ENCODE assay signal across 24 mouse cellular contexts in the genomic region with DNA sequence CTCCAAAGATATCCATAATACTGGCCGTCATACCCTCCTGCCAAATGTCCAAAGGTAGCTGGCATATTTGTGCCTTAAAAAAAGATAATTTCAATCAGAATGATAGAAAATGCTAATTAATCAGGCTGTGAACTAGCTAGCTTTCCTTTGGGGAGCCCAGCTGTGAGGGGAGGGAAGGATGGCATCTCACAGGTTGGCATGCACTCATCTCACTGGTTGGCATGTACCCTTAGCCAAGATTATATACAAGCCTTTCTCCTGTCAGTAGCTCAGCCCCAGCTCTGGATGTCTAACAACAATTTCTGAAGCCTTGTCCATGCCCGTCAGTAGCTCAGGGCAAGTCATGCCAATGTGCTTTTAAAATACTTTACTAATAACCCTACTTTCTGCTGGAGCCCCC.
A peak's percentile ranks its signal among the peaks of the same experiment; 100 is the strongest.
DNase-seq lines count a peak whose midpoint lies in the region; ATAC-seq and TF ChIP-seq lines count a peak whose summit lies in the region.
"Had no signal": no experiment of that assay in that cellular context is flagged by ENCODE, and none has a peak within 500 bp of the region (broad histone marks: within the 10 kb centered on the region; RNA-seq: fewer than 3 reads in every experiment).

No protein-coding gene starts in this region.

- peaks cover 6% of the 10 kb centered on the region; the same call in 1 of the 2 replicates for H3K4me1 ChIP-seq in hindbrain, postnatal 0 days (ENCODE audit: insufficient read depth, low read length)
- H3K4me1 ChIP-seq in hindbrain, embryonic 14.5 days (replicated peaks; ENCODE audit: control insufficient read depth, insufficient read depth, low read length), result peaks cover 6% of the 10 kb centered on the region; the same call in 1 of the 2 replicates
- H3K4me1 ChIP-seq in liver, postnatal 0 days (ENCODE audit: insufficient read depth), result peaks cover 43% of the 10 kb centered on the region
- peaks cover 59% of the 10 kb centered on the region for H3K4me1 ChIP-seq in liver, embryonic 12.5 days
- H3K4me1 ChIP-seq in embryonic facial prominence, embryonic 15.5 days, result peaks cover 71% of the 10 kb centered on the region
- H3K4me1 ChIP-seq in stomach, embryonic 16.5 days (ENCODE audit: control insufficient read depth, insufficient read depth, low read length), result peaks cover 62% of the 10 kb centered on the region

- no peak for TF ChIP-seq CTCF in hindbrain, postnatal 0 days (IDR thresholded peaks at IDR 0.05; ENCODE audit: low read depth)
- no peak for TF ChIP-seq CTCF in liver, postnatal 0 days (IDR thresholded peaks at IDR 0.05; ENCODE audit: low read depth)

- ATAC-seq in hindbrain, postnatal 0 days, result no peak
- no peak for ATAC-seq in hindbrain, embryonic 14.5 days (ENCODE audit: low FRiP score)
- ATAC-seq in liver, postnatal 0 days, result no peak
- no peak for ATAC-seq in liver, embryonic 12.5 days
- no peak for ATAC-seq in embryonic facial prominence, embryonic 15.5 days (ENCODE audit: insufficient number of reproducible peaks, low FRiP score, low TSS enrichment, low read depth)
- no peak for ATAC-seq in stomach, embryonic 16.5 days (ENCODE audit: insufficient read depth, low FRiP score)
- ATAC-seq: CD4-positive, CD25-positive, alpha-beta regulatory T cell, adult 4 months; midbrain, embryonic 13.5 days had no signal

- no peak overlapping the region for H3K4me2 ChIP-seq in hindbrain, postnatal 0 days (ENCODE audit: low read depth, low read length)
- no peak overlapping the region for H3K4me2 ChIP-seq in hindbrain, embryonic 14.5 days (replicated peaks)
- H3K4me2 ChIP-seq in liver, postnatal 0 days (ENCODE audit: low read depth, low read length), result peak overlapping the region; percentile 9; the same call in 1 of the 2 replicates
- no peak overlapping the region for H3K4me2 ChIP-seq in liver, embryonic 12.5 days
- H3K4me2 ChIP-seq in embryonic facial prominence, embryonic 15.5 days (replicated peaks), result no peak overlapping the region
- H3K4me2 ChIP-seq in stomach, embryonic 16.5 days (ENCODE audit: low read depth, low read length), result no peak overlapping the region
- H3K4me2 ChIP-seq: embryonic facial prominence, embryonic 12.5 days; forebrain, embryonic 12.5 days; limb, embryonic 12.5 days; liver, embryonic 11.5 days; midbrain, embryonic 13.5 days; neural tube, embryonic 13.5 days had no signal

- no peak overlapping the region for H3K4me3 ChIP-seq in hindbrain, postnatal 0 days (ENCODE audit: low read length)
- no peak overlapping the region for H3K4me3 ChIP-seq in hindbrain, embryonic 14.5 days (replicated peaks; ENCODE audit: low read length)
- H3K4me3 ChIP-seq in liver, postnatal 0 days (ENCODE audit: low read depth, low read length), result no peak overlapping the region
- H3K4me3 ChIP-seq in liver, embryonic 12.5 days, result no peak overlapping the region
- H3K4me3 ChIP-seq in embryonic facial prominence, embryonic 15.5 days (replicated peaks), result no peak overlapping the region
- no peak overlapping the region for H3K4me3 ChIP-seq in stomach, embryonic 16.5 days (replicated peaks; ENCODE audit: low read length)
- H3K4me3 ChIP-seq: embryonic facial prominence, embryonic 12.5 days; forebrain, embryonic 12.5 days; limb, embryonic 12.5 days; midbrain, embryonic 13.5 days; neural tube, embryonic 13.5 days had no signal

- H3K9ac ChIP-seq in hindbrain, postnatal 0 days (replicated peaks; ENCODE audit: low read length), result no peak overlapping the region
- no peak overlapping the region for H3K9ac ChIP-seq in hindbrain, embryonic 14.5 days
- H3K9ac ChIP-seq in liver, postnatal 0 days (replicated peaks), result no peak overlapping the region
- H3K9ac ChIP-seq in liver, embryonic 12.5 days, result no peak overlapping the region
- H3K9ac ChIP-seq in embryonic facial prominence, embryonic 15.5 days, result no peak overlapping the region
- H3K9ac ChIP-seq in stomach, embryonic 16.5 days (ENCODE audit: low read length), result no peak overlapping the region
- H3K9ac ChIP-seq: embryonic facial prominence, embryonic 12.5 days; forebrain, embryonic 12.5 days; limb, embryonic 12.5 days; midbrain, embryonic 13.5 days; neural tube, embryonic 13.5 days had no signal

- no peaks in the 10 kb centered on the region for H3K36me3 ChIP-seq in hindbrain, postnatal 0 days (ENCODE audit: insufficient read depth, low read length)
- peaks cover 42% of the 10 kb centered on the region for H3K36me3 ChIP-seq in hindbrain, embryonic 14.5 days (replicated peaks; ENCODE audit: control insufficient read depth, insufficient read depth)
- H3K36me3 ChIP-seq in liver, postnatal 0 days (replicated peaks; ENCODE audit: insufficient read depth, low read length), result 0 out of 2 replicates have a peak, but pooled peaks cover 2% of the 10 kb centered on the region
- H3K36me3 ChIP-seq in liver, embryonic 12.5 days, result no peaks in the 10 kb centered on the region; the same call in 1 of the 2 replicates
- no peaks in the 10 kb centered on the region for H3K36me3 ChIP-seq in embryonic facial prominence, embryonic 15.5 days
- no peaks in the 10 kb centered on the region for H3K36me3 ChIP-seq in stomach, embryonic 16.5 days (ENCODE audit: control insufficient read depth, insufficient read depth, low read length)
- H3K36me3 ChIP-seq: embryonic facial prominence, embryonic 12.5 days; forebrain, embryonic 12.5 days had no signal

- no peaks in the 10 kb centered on the region for H3K27me3 ChIP-seq in hindbrain, postnatal 0 days (ENCODE audit: insufficient read depth, low read length)
- no peaks in the 10 kb centered on the region for H3K27me3 ChIP-seq in hindbrain, embryonic 14.5 days (ENCODE audit: control insufficient read depth, insufficient read depth, low read length)
- H3K27me3 ChIP-seq in liver, postnatal 0 days (ENCODE audit: insufficient read depth, low read length), result no peaks in the 10 kb centered on the region
- H3K27me3 ChIP-seq in liver, embryonic 12.5 days (replicated peaks), result no peaks in the 10 kb centered on the region
- no peaks in the 10 kb centered on the region for H3K27me3 ChIP-seq in embryonic facial prominence, embryonic 15.5 days
- H3K27me3 ChIP-seq in stomach, embryonic 16.5 days (ENCODE audit: control insufficient read depth, insufficient read depth, low read length), result no peaks in the 10 kb centered on the region
- H3K27me3 ChIP-seq: embryonic facial prominence, embryonic 12.5 days; forebrain, embryonic 12.5 days; limb, embryonic 12.5 days; midbrain, embryonic 13.5 days; neural tube, embryonic 13.5 days had no signal

- no peaks in the 10 kb centered on the region for H3K9me3 ChIP-seq in hindbrain, postnatal 0 days (ENCODE audit: low read length)
- H3K9me3 ChIP-seq in hindbrain, embryonic 14.5 days (ENCODE audit: control insufficient read depth, low read length), result no peaks in the 10 kb centered on the region
- no peaks in the 10 kb centered on the region for H3K9me3 ChIP-seq in liver, postnatal 0 days (ENCODE audit: low read length)
- H3K9me3 ChIP-seq in liver, embryonic 12.5 days (replicated peaks), result no peaks in the 10 kb centered on the region
- no peaks in the 10 kb centered on the region for H3K9me3 ChIP-seq in embryonic facial prominence, embryonic 15.5 days (replicated peaks)
- H3K9me3 ChIP-seq in stomach, embryonic 16.5 days (replicated peaks; ENCODE audit: control insufficient read depth, low read length), result no peaks in the 10 kb centered on the region
- H3K9me3 ChIP-seq: embryonic facial prominence, embryonic 12.5 days; forebrain, embryonic 12.5 days; limb, embryonic 12.5 days; midbrain, embryonic 13.5 days; neural tube, embryonic 13.5 days had no signal

- TF ChIP-seq EP300 in liver, postnatal 0 days (IDR thresholded peaks at IDR 0.05; ENCODE audit: low read depth), result no peak

- DNase-seq in hindbrain, postnatal 0 days (ENCODE audit: low spot score), result peak; percentile 24
- DNase-seq in hindbrain, embryonic 14.5 days (ENCODE audit: low spot score), result no peak
- DNase-seq in liver, postnatal 0 days, result no peak
- no peak for DNase-seq in left cerebral cortex, adult 8-10 months (ENCODE audit: low spot score in 2 of 2)
- DNase-seq: adrenal gland, postnatal 25 days; cerebellum, adult 8-10 months; cerebellum, postnatal 36 days; gastrocnemius, postnatal 14 days; heart, postnatal 14 days; kidney, adult 11 months; layer of hippocampus, postnatal 36 days; lung, adult 2 months; thymus, postnatal 14 days had no signal

- WGBS in hindbrain, postnatal 0 days, result 57% methylated on average over 2 of the region's 2 CpGs
- 84% methylated on average over 2 of the region's 2 CpGs for WGBS in hindbrain, embryonic 14.5 days
- WGBS in liver, postnatal 0 days (ENCODE audit: insufficient replicate concordance), result 78% methylated on average over 2 of the region's 2 CpGs
- 70% methylated on average over 2 of the region's 2 CpGs for WGBS in liver, embryonic 12.5 days (ENCODE audit: insufficient replicate concordance)
- WGBS in embryonic facial prominence, embryonic 15.5 days, result 54% methylated on average over 2 of the region's 2 CpGs
- 74% methylated on average over 2 of the region's 2 CpGs for WGBS in stomach, embryonic 16.5 days

- H3K27ac ChIP-seq in hindbrain, postnatal 0 days, result no peak overlapping the region
- no peak overlapping the region for H3K27ac ChIP-seq in hindbrain, embryonic 14.5 days
- peak overlapping the region; percentile 79 for H3K27ac ChIP-seq in liver, postnatal 0 days (ENCODE audit: low read depth)
- H3K27ac ChIP-seq in liver, embryonic 12.5 days, result no peak overlapping the region
- H3K27ac ChIP-seq in embryonic facial prominence, embryonic 15.5 days (replicated peaks), result peak overlapping the region; percentile 58
- peak overlapping the region; percentile 87; the same call in 1 of the 2 replicates for H3K27ac ChIP-seq in stomach, embryonic 16.5 days (ENCODE audit: low read length)
- H3K27ac ChIP-seq: forebrain, embryonic 12.5 days; macrophage; midbrain, embryonic 13.5 days; neural tube, embryonic 13.5 days had no signal

Comparison
In these comparisons a context has a peak if more than half of its experiments do, and no peak if none do; other contexts are left out.
1. H3K27ac ChIP-seq: peak in liver, postnatal 0 days (single experiment), embryonic facial prominence, embryonic 15.5 days (single experiment) and stomach, embryonic 16.5 days (single experiment); none in hindbrain, postnatal 0 days (single experiment), hindbrain, embryonic 14.5 days (single experiment) and liver, embryonic 12.5 days (single experiment).